Mouse (Mus musculus) liver, embryonic 16.5 days (tissue): ENCODE results near the gene Stat1. TPM values are rescaled to one million over a fixed set of nuclear protein-coding genes. Genes with fewer than 3 reads are reported as not detected.

Source experiments
- ATAC-seq: fragments of 200-750 bp; cut with Nextera tagmentation; 2 replicates; pipeline ENCODE4 v1.8.0; 2017; ENCODE audit warnings: low read depth, mild to moderate bottlenecking, moderate number of reproducible peaks, moderate library complexity
- H3K27ac ChIP-seq: fragments of 300-500 bp; sonication (generic); 2 replicates; pipeline ENCODE4 v1.5.1; 2014; ENCODE audit warnings: mild to moderate bottlenecking, low read length
- H3K27me3 ChIP-seq: fragments of 300-500 bp; sonication (generic); 2 replicates; pipeline ENCODE4 v1.6.1; 2014; ENCODE audit warnings: low read depth, low read length, mixed read lengths; ENCODE audit not compliant: control insufficient read depth, insufficient read depth
- H3K36me3 ChIP-seq: fragments of 300-500 bp; sonication (generic); 2 replicates; pipeline ENCODE4 v1.6.1; 2014; ENCODE audit warnings: mild to moderate bottlenecking; ENCODE audit not compliant: control insufficient read depth, insufficient read depth
- H3K4me1 ChIP-seq: fragments of 300-500 bp; sonication (generic); 2 replicates; pipeline ENCODE4 v1.6.1; 2014; ENCODE audit warnings: low read depth, low read length, mixed read lengths; ENCODE audit not compliant: control insufficient read depth
- H3K4me2 ChIP-seq: fragments of 300-500 bp; sonication (generic); 2 replicates; pipeline ENCODE4 v1.6.1; 2014; ENCODE audit warnings: low read depth, low read length, mixed read lengths
- H3K4me3 ChIP-seq: fragments of 300-500 bp; sonication (generic); 2 replicates; pipeline ENCODE4 v1.5.1; 2014; ENCODE audit warnings: low read depth, mild to moderate bottlenecking, low read length
- H3K9ac ChIP-seq: fragments of 300-500 bp; sonication (generic); 2 replicates; pipeline ENCODE4 v1.6.1; 2014; ENCODE audit warnings: low read depth, low read length
- H3K9me3 ChIP-seq: fragments of 300-500 bp; sonication (generic); replicated peaks from 2 replicates; pipeline ENCODE4 v1.6.1; 2016; ENCODE audit warnings: low read length; ENCODE audit not compliant: control insufficient read depth
- WGBS: fragments of 180-500 bp; shearing (Covaris S2); extraction: QIAGEN DNeasy Blood & Tissue Kit; methylation state at CpG from one replicate; pipeline ENCODE4 v1.1.7; 2014; ENCODE audit not compliant: insufficient replicate concordance; 5-methylcytosine and 5-hydroxymethylcytosine counted together
- polyA plus RNA-seq: library from polyadenylated mRNA; unstranded; fragments of >200 nt; fragmentation: Nextera tagmentation; extraction: Ambion mirVana; gene quantifications from 2 replicates; pipeline ENCODE4 v1.2.1, GENCODE M21; 2015

The Stat1 gene
- polyA plus RNA-seq, 1 experiment from 2014 or later: 19.8 TPM

DNA sequence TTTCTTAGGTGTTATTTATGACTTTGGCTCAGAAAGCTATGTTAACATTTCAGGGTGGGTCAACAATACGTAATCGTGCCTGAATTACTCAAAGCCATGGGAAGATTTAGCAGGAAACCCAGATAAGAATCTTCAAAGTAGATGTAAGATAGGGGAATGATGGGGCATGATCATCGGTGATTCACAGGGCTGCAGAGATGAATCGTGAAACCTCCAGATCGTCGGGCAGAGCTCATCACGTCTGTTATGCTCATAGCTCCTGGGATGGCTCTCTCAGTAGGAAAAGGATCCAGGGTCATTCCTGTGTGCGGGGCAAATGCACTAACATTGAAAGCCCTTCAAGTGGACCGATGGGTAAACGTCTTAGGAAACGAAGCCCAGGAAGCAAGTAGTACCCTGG is 12.0 kb upstream of the Stat1 start:
- no peaks in the 10 kb centered on the region for H3K36me3 ChIP-seq
- H3K4me1 ChIP-seq: no peaks in the 10 kb centered on the region
- 75% methylated on average over 11 of the region's 11 CpGs for WGBS
- no peak overlapping the region for H3K4me2 ChIP-seq
- ATAC-seq: no peak
- H3K27me3 ChIP-seq: no peaks in the 10 kb centered on the region
- H3K4me3 ChIP-seq: no peak overlapping the region
- H3K27ac ChIP-seq: no peak overlapping the region
- no peaks in the 10 kb centered on the region for H3K9me3 ChIP-seq
- no peak overlapping the region for H3K9ac ChIP-seq

GRCm38 (mm10) chr1:52111217-52111616 is 8.0 kb upstream of the Stat1 start:
- WGBS: 34% methylated on average over 3 of the region's 3 CpGs
- Histone ChIP-seq H3K4me1 (peaks cover 5% of the 10 kb centered on the region), H3K4me2 (no peak overlapping the region), H3K27me3 (no peaks in the 10 kb centered on the region), H3K9me3 (no peaks in the 10 kb centered on the region), H3K9ac (no peak overlapping the region), H3K4me3 (no peak overlapping the region), H3K36me3 (no peaks in the 10 kb centered on the region), H3K27ac (no peak overlapping the region)
- ATAC-seq: no peak

- no peak for ATAC-seq
- Histone ChIP-seq H3K9me3 (no peaks in the 10 kb centered on the region), H3K4me2 (no peak overlapping the region), H3K4me3 (no peak overlapping the region), H3K9ac (no peak overlapping the region), H3K4me1 (peaks cover 5% of the 10 kb centered on the region), H3K27me3 (no peaks in the 10 kb centered on the region), H3K27ac (no peak overlapping the region), H3K36me3 (no peaks in the 10 kb centered on the region)
- WGBS: 56% methylated on average over 1 of the region's 1 CpGs
Measured at GRCm38 (mm10) chr1:52112301-52112700, 6.9 kb upstream of the Stat1 start.

- H3K4me2 ChIP-seq: peak overlapping the region; percentile 96
- 17% methylated on average over 7 of the region's 7 CpGs for WGBS
- H3K4me3 ChIP-seq: peak overlapping the region; percentile 59
- peaks cover 5% of the 10 kb centered on the region for H3K4me1 ChIP-seq
- H3K27me3 ChIP-seq: no peaks in the 10 kb centered on the region
- H3K9me3 ChIP-seq: no peaks in the 10 kb centered on the region
- no peak; the same call in 1 of the 2 replicates for ATAC-seq
- H3K9ac ChIP-seq: peak overlapping the region; percentile 69
- H3K36me3 ChIP-seq: no peaks in the 10 kb centered on the region
- H3K27ac ChIP-seq: peak overlapping the region; percentile 54; the same call in 1 of the 2 replicates
Measured at GRCm38 (mm10) chr1:52113067-52113665, 6.1 kb upstream of the Stat1 start.

DNA sequence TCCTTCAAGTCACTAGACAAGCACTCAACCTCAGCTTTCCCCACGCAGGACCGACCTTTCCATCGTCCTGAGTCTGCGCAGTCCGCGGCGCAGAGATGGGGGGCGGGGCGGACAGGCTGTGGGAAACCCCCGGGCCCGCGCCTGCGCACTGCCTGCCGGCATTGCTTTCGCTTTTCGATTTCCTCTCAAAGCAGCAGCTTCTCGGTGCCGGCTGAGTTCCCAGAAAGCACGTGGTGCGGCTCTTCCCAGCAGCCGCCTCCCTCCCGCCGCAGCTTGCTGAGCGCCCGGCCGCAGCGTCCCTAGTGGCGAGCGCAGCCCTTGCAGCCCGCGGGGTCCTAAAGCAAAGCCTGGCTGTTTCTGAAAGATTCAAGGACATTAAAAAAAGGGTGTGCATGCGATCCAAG is 5.6 kb upstream of the Stat1 start:
- H3K9ac ChIP-seq: peak overlapping the region; percentile 69

DNA sequence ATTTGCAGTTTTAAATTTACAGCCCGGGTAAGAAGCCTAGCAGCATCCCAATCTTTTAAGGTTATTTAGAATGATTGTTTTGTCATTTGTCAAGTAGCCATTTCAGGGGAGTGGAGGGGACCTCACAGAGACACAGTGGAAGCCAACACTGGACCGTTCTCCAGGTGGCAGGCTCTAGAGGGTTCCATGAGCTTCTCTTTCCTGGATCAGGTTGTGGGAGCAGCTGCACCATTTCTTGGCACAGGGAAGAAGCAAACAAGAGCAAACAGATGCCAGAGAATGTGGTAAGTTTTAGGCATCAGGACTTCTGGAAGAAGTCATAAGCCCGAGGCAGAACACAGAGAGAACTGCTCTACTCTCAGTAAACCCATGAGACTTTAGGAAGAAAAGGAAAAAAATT is 2.8 kb upstream of the Stat1 start:
- no peaks in the 10 kb centered on the region for H3K9me3 ChIP-seq
- no peak overlapping the region for H3K9ac ChIP-seq
- H3K27me3 ChIP-seq: no peaks in the 10 kb centered on the region
- no peak for ATAC-seq
- peaks cover 20% of the 10 kb centered on the region for H3K4me1 ChIP-seq
- no peak overlapping the region for H3K4me3 ChIP-seq
- no peaks in the 10 kb centered on the region for H3K36me3 ChIP-seq
- H3K27ac ChIP-seq: no peak overlapping the region
- WGBS: 64% methylated on average over 3 of the region's 3 CpGs
- no peak overlapping the region for H3K4me2 ChIP-seq

More for the DNA sequence above, 5.6 kb upstream of the Stat1 start:
- Histone ChIP-seq H3K27me3 (no peaks in the 10 kb centered on the region), H3K4me3 (peak overlapping the region; percentile 59), H3K36me3 (no peaks in the 10 kb centered on the region), H3K4me2 (peak overlapping the region; percentile 96), H3K4me1 (peaks cover 9% of the 10 kb centered on the region), H3K9me3 (no peaks in the 10 kb centered on the region), H3K27ac (peak overlapping the region; percentile 54; the same call in 1 of the 2 replicates)
- ATAC-seq: peak; percentile 96
- under 1% methylated on average over 32 of the region's 32 CpGs for WGBS

DNA sequence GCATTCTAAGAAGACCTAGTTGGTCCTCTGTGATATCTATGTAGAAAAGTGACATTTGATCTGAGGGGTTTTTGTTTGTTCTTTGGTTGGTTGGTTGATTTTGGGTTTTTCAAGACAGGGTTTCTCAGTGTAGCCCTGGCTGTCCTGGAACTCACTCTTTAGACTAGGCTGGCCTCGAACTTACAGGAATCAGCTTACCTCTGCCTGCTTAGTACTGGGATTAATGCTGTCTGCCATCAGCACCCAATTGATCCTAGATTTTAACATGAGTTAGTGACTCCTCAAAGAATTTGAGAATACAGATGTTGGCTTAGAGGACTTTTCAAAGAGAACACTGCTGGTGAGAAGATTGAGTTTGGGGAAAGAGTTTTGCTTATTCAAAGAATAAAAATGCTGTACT is 1.5 kb upstream of the Stat1 start:
- Histone ChIP-seq H3K27ac (no peak overlapping the region), H3K27me3 (no peaks in the 10 kb centered on the region), H3K9ac (no peak overlapping the region), H3K4me1 (peaks cover 20% of the 10 kb centered on the region), H3K4me3 (no peak overlapping the region), H3K36me3 (no peaks in the 10 kb centered on the region), H3K4me2 (no peak overlapping the region), H3K9me3 (no peaks in the 10 kb centered on the region)
- ATAC-seq: no peak
- WGBS: 76% methylated on average over 1 of the region's 1 CpGs

- peak; percentile 24; the same call in 1 of the 2 replicates for ATAC-seq
- Histone ChIP-seq H3K27me3 (no peaks in the 10 kb centered on the region), H3K4me1 (peaks cover 15% of the 10 kb centered on the region), H3K4me2 (peak overlapping the region; percentile 70), H3K9ac (peak overlapping the region; percentile 74), H3K27ac (peak overlapping the region; percentile 73), H3K36me3 (no peaks in the 10 kb centered on the region), H3K9me3 (no peaks in the 10 kb centered on the region), H3K4me3 (peak overlapping the region; percentile 77)
- WGBS: under 1% methylated on average over 20 of the region's 20 CpGs
Measured at GRCm38 (mm10) chr1:52119691-52120090, 451 bp downstream of the Stat1 start.

- WGBS: 27% methylated on average over 10 of the region's 10 CpGs
- Histone ChIP-seq H3K36me3 (no peaks in the 10 kb centered on the region), H3K9me3 (no peaks in the 10 kb centered on the region), H3K4me1 (peaks cover 15% of the 10 kb centered on the region), H3K27ac (no peak overlapping the region), H3K4me2 (peak overlapping the region; percentile 70), H3K27me3 (no peaks in the 10 kb centered on the region), H3K9ac (peak overlapping the region; percentile 74), H3K4me3 (peak overlapping the region; percentile 77)
- ATAC-seq: no peak
Measured at GRCm38 (mm10) chr1:52120191-52120590, 951 bp downstream of the Stat1 start.
